Mouse (Mus musculus) ovary, adult 18-20 months (tissue): ENCODE results near the gene Rab11fip2.
A peak's percentile ranks its signal among the peaks of the same experiment; 100 is the strongest.

Source experiments
- DNase-seq: peaks from one replicate; pipeline ENCODE4 v3.0.0; 2022; ENCODE audit warnings: low spot score, mixed read lengths

Rab11fip2 gene

GRCm38 (mm10) chr19:59943322-59943871, at the start of gene Rab11fip2:
TSS of gene Rab11fip2 (minus strand) at chr19:59943654.
- peak; percentile 72 for DNase-seq

DNA sequence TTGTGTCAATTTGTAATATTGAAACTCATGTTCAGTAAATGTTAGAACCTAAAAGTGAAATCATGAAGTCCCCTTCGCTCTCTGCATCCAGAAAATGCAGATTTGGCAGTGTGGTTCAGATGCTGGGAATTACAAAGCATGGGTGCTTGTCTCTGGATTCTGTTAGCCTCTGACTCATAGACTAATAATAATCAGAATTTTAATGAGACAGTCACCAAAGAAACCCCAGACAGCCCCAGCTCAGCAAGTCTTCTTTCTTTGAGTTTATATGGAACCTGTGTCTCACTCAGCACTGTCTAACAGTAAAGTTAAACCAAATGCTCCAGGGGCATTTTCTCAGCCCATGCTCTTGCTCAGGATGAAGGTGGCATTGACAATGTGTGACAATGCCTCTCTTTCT, 38.1 kb upstream of the Rab11fip2 start:
- DNase-seq: no peak

DNA sequence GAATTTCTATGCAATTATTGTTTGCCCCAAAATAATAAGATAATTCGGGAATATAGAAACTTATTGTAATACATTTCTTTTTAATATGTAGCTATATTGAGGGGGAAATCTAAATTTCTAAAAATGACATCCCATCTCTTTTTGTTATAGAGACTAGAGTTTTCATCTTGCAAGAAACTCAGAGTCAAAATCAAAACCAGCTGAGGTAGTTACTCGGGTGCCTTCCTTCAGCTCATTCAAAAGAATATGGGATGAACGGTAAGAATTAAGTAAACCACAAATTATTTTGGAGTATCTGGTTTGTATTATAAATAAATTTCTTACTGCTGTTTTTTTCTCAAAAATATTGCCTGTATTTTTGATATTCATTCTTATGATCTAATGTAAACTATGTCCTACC, 11.5 kb upstream of the Rab11fip2 start:
- no peak for DNase-seq

DNA sequence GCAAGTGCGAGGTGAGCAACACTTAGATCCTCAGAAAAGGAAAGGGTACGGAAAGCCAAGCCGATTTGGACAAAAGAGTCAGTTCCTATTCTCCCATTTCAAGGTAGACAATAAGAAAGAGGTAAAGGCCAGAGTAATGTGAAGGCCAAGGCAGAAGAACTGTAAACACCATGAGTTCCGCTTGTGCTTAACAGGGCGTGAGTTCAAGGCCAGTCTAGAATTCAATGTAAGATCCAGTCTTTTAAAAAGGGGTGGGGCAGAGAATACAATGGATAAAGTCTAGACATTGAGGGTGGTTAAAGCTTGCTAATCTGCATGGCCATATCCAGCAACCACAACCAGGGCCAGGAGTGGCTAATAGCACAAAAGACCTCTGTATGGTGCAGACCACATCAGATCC, 6.3 kb upstream of the Rab11fip2 start:
- no peak for DNase-seq

GRCm38 (mm10) chr19:59942716-59943321, 635 bp downstream of the Rab11fip2 start:
- no peak for DNase-seq

DNA sequence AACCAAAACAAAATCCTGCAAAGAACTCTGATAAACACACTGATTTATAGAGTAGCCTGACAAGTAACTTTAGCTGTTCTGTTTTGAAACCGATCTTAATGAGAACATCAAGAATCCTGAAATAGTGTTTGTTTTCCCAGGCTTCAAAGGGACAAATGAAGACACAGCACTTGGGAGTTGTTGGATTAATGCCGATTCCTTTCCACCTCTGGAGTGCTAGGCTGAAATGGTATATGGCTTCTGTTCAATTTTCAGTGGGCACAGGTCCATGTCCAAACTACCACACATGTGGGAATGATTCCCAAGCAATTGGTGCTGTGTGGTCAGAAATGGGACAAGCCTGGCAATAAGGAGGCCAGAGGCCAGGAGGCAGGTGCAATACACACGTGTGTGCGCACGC, 3.7 kb downstream of the Rab11fip2 start:
- DNase-seq: peak; percentile 7

DNA sequence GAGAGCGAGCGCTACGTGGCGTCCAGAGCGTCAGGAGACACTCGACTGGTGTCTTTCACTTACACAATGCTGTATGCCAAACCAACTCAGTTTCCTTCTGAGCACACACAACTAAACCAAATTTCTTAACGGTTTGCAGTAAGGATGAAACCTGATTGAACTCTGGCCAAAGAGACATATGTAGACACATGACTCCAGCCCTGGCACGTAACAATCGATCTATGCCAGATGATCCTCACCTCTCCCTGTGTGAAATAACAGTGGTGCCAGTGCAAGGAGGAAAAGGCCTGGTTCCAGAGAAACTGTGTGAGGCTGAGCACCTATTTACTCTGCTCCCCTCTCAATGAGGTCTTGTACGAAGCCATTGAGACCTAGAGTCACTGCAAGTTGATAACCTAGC, 11.4 kb downstream of the Rab11fip2 start:
- DNase-seq: no peak

- DNase-seq: no peak
Measured at GRCm38 (mm10) chr19:59928672-59929071, 14.8 kb downstream of the Rab11fip2 start.

- DNase-seq: no peak
Measured at GRCm38 (mm10) chr19:59926125-59926524, 17.3 kb downstream of the Rab11fip2 start.

DNA sequence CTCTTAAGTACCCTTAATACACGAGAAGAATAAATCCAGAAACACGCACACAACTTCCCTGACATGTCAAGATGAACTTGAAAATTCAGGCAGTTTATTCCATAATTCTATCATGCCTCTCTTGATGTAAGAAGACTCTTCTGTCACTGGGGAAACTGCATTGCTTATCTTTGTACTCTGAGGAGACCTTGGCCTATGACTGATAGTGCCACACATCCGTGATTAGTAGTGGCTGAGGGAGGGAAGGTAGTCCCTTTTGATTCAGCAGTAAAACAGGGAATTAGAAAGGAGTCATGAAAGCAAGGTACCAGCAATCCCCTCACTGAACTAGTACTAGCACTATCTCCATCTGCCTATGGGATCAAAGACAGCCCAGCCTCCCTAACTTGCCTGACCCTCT, 22.6 kb downstream of the Rab11fip2 start:
- no peak for DNase-seq

- DNase-seq: no peak
Measured at GRCm38 (mm10) chr19:59917901-59918613, 25.4 kb downstream of the Rab11fip2 start.

DNA sequence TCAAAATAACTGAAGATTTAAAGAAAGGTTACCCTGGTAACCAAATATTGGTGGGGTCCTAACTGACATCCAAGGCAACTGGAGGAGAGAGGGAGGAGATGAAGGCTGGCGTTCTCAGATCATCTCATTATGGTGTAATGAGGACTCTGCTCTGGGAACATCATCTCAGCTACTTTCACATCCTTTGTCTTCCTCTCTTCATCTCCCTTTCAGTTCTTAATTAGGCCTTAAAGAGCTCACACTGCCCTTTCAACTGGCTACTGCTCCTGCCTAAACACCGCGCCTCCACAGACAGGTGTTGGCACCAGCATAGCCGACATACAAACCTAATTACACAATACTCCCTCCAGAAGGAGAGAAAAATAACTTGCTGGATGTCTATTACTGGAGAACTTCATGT, 31.9 kb downstream of the Rab11fip2 start:
- no peak for DNase-seq

DNA sequence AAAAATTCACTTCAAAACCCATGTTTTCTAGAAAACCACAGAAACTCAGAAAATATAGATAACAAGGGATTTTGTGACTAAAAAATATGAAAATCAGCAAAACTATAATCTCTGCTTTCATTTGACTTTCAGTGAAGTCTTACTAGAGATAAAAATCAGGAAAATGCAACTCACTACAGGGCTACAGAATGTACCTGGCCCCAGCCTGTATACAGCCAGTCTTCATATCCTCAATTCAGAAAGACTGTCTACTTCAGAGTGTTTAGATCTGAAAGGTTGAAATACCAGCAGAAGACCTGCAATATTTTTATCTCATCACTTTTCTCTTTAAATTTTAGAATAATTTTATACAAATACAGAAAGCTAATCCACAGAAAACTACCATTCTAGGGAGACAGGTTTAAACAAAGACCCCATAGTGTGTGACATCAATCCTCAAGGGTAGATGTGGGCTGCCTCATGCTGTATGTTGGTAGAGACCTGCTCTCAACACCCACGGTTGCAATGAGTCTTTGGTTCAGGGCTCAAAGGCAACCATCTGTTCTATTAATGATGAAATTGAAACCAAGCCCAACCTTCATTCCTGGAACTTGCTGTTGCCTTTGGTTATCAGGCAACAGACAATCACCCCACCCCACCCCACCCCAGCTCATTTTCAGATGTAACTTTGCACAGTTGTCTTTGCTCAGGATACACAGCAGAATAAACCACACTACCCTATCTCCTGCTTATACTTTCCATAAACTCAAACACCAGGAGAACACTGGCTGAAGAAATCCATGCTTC, 38.0 kb downstream of the Rab11fip2 start:
- no peak for DNase-seq

DNA sequence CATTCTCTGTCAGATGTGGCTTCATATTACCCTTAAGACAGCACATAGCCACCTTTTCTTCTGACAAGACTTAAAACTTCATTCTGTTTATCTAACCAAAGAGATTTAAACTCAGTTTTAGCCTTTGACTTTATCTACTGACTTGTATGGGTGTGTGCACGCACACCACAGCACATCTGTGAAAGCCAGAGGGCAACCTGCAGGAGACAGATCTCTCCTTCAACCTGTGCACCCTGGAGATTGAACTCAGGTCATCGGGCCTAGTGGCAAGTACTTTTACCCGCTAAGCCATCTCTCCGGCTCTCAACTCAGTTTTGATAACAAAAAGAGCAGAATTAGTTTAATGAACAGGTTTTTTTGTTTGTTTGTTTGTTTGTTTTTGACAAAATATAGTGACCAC, 43.5 kb downstream of the Rab11fip2 start:
- DNase-seq: no peak

- DNase-seq: no peak
Measured at GRCm38 (mm10) chr19:59898301-59898700, 45.2 kb downstream of the Rab11fip2 start.

DNA sequence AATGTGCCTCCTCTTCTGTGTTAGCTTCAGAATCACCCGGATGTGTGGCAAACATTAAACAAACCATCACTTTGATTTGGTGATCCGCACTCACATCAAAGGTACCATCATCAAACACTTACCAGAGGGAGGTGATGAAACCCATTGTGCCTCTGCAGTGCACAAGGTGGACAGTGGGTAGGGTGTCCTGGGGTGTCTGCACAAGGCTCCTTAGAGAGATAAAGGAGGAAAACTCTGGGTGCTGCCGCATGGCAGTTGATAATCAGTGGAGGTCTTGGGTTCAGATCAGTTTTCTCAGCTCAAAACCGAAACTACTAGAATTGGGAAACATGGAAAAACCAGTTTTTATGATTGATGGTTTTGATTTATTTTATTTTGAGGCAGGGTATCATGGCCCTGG, 54.1 kb downstream of the Rab11fip2 start:
- DNase-seq: no peak

GRCm38 (mm10) chr19:59888846-59889245, 54.6 kb downstream of the Rab11fip2 start:
- DNase-seq: no peak

GRCm38 (mm10) chr19:59887866-59888265, 55.6 kb downstream of the Rab11fip2 start:
- no peak for DNase-seq

DNA sequence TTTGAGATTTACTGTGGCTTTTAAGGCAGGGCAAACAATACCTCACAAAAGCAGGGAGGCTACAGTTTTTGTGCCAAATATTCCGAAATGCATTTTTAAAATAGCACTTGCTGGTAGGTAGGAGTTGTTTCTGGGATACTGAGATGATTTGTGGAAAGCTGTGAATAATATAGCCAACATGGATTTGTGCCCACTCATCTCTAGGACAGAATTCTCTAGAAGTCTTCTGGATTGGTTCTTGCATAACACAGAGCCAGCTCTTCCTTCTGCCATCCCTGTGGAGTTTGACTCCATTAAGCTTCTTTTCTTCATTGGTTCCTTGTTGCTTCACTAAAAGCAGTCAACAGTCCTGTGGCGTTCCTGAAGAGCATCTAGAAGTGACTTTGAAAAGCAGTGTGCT, 58.2 kb downstream of the Rab11fip2 start:
- DNase-seq: no peak

GRCm38 (mm10) chr19:59877238-59877637, 66.2 kb downstream of the Rab11fip2 start:
- no peak for DNase-seq

DNA sequence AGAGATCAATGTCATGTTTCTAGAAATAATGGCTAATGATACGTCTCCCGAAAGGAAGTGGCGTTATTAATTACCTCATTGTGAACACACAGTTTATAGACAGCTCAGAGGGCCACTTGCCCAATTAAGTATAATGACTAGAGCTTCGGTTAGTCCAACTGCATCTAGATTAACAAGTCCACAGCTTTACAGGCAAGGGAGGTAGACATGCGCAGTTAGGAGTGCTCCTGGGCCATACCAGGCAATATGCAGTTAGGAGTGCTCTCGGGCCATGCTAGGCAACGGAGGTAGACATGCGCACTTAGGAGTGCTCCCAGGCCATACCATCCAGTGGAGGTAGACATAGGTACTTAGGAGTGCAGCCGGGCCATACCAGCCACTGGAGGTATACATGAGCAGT, 76.8 kb downstream of the Rab11fip2 start:
- DNase-seq: no peak

GRCm38 (mm10) chr19:59862423-59862822, 81.0 kb downstream of the Rab11fip2 start:
- DNase-seq: no peak

GRCm38 (mm10) chr19:59860799-59861198, 82.7 kb downstream of the Rab11fip2 start:
- DNase-seq: no peak
